In the genomic region with DNA sequence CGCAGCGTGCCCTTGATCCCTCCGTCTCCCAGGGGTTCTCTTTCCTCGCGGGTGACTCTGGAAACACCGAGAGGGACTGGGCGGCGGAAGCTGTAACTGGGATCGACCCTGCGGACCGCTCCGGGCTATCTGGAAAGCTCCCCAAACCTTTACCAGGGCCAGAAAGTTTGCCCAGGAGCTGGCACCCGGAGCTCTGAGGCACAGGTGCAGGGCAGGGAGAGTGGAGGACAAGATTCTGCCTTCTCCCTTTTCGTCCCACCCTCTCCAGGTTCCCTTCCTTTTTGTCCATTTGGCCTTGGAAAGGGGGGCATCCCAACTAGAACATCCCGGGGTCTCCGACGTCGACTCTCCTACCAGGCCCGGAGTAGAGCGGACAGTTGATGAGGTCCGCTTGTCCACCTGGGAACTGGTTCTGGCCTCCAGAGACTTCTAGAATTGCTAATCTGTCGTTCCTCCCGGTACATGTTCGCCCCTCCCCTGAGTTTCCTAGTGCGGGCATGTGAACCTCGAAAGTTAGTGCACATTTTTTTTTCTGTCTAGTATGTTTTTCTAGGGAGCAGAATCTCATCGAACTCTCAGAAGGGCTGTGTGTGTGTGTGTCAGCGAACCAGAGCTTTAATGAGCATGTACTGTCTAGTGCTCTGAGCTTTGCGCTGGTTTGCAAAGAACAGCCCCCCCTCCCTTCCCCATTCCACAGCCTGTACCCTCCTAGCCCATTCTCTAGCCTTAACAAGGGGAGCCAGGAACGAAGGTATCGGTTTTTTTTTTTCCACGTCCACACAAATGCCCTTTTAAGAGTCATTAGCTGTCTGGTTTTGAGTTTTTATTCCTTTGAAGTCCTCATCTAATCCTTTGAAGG, we compare ENCODE assay signal across 8 mouse cellular contexts. TPM values are rescaled to one million over a fixed set of nuclear protein-coding genes. Genes with fewer than 3 reads are reported as not detected.
DNase-seq lines count a peak whose midpoint lies in the region; ATAC-seq and TF ChIP-seq lines count a peak whose summit lies in the region.

No protein-coding gene starts in this region.

- H3K79me2 ChIP-seq in heart, adult 2 months (replicated peaks; ENCODE audit: control insufficient read depth, insufficient read depth, low read length) = no peaks in the 10 kb centered on the region

- H3K27ac ChIP-seq in heart, adult 2 months = peak overlapping the region; percentile 94
- H3K27ac ChIP-seq in liver, embryonic 11.5 days (ENCODE audit: low read depth, low read length) = peak overlapping the region; percentile 93
- H3K27ac ChIP-seq in small intestine, adult 2 months (ENCODE audit: insufficient read depth, low read depth, low read length) = 0 out of 2 replicates have a peak overlapping the region, but pooled peaks have one; percentile 2

- 0 out of 2 replicates have a peak, but pooled peaks cover 2% of the 10 kb centered on the region for H3K36me3 ChIP-seq in heart, adult 2 months (ENCODE audit: control insufficient read depth, insufficient read depth, low read length)
- peaks cover 13% of the 10 kb centered on the region for H3K36me3 ChIP-seq in liver, embryonic 11.5 days (ENCODE audit: control insufficient read depth, insufficient read depth, low read length)
- H3K36me3 ChIP-seq in small intestine, adult 2 months (ENCODE audit: control insufficient read depth, insufficient read depth, low read length) = no peaks in the 10 kb centered on the region

- no peaks in the 10 kb centered on the region for H3K27me3 ChIP-seq in heart, adult 2 months (ENCODE audit: control insufficient read depth, insufficient read depth, low read length)
- H3K27me3 ChIP-seq in liver, embryonic 11.5 days (replicated peaks; ENCODE audit: control insufficient read depth, insufficient read depth, low read length) = peaks cover 3% of the 10 kb centered on the region; the same call in 1 of the 2 replicates
- peaks cover 26% of the 10 kb centered on the region for H3K27me3 ChIP-seq in small intestine, adult 2 months (ENCODE audit: control insufficient read depth, insufficient read depth, low read length)

- 10% methylated on average over 32 of the region's 32 CpGs for WGBS in heart, adult 2 months
- 2% methylated on average over 32 of the region's 32 CpGs for WGBS in liver, embryonic 11.5 days
- WGBS in small intestine, adult 2 months = 6% methylated on average over 32 of the region's 32 CpGs

- TF ChIP-seq POLR2A in heart, adult 2 months (IDR thresholded peaks at IDR 0.05; ENCODE audit: insufficient read depth, low read depth, low read length) = no peak
- no peak for TF ChIP-seq POLR2A in small intestine, adult 2 months (IDR thresholded peaks at IDR 0.05; ENCODE audit: low read depth, low read length)

- ATAC-seq in liver, embryonic 11.5 days (replicated peaks; ENCODE audit: low FRiP score) = no peak
- no peak for ATAC-seq in inflammation-experienced regulatory T-cells, adult 6 months

- TF ChIP-seq CTCF in heart, adult 2 months (IDR thresholded peaks at IDR 0.05) = no peak
- no peak for TF ChIP-seq CTCF in small intestine, adult 2 months (IDR thresholded peaks at IDR 0.05; ENCODE audit: extremely low read depth, insufficient read length, insufficient replicate concordance, low read depth, low read length)

- peaks cover 1% of the 10 kb centered on the region; the same call in 1 of the 2 replicates for H3K4me1 ChIP-seq in heart, adult 2 months (ENCODE audit: control insufficient read depth, insufficient read depth, low read length)
- H3K4me1 ChIP-seq in liver, embryonic 11.5 days (replicated peaks; ENCODE audit: control insufficient read depth, insufficient read depth, low read length) = peaks cover 21% of the 10 kb centered on the region
- H3K4me1 ChIP-seq in small intestine, adult 2 months (ENCODE audit: control insufficient read depth, insufficient read depth, insufficient read length, low read length) = peaks cover 6% of the 10 kb centered on the region; the same call in 1 of the 2 replicates

- H3K4me2 ChIP-seq in liver, embryonic 11.5 days = peak overlapping the region; percentile 83

- intact Hi-C loops in heart, adult 2 months (cut with DNase I) = loop anchor here (5.0 to 10.0 kb wide), 2 partner anchors 174 to 406 kb away; partner anchors contain the start of genes Abtb2 and Caprin1
- intact Hi-C loops in heart, postnatal 10 days (cut with DNase I) = loop anchor here (1.0 to 2.0 kb wide), 3 partner anchors 68 to 98 kb away; no protein-coding TSS in a partner anchor

- DNase-seq in heart, adult 2 months = peak; percentile 31 to 47
- DNase-seq in heart, postnatal 4 days = no peak
- DNase-seq in embryo, embryonic 9.5 days (ENCODE audit: extremely low spot score) = peak; percentile 29
- peak; percentile 17 to 19 for DNase-seq in heart, postnatal 10 days
- DNase-seq in liver, embryonic 11.5 days (ENCODE audit: low spot score) = no peak
- no peak for DNase-seq in cerebellum, postnatal 25 days

- no peak for TF ChIP-seq EP300 in heart, adult 2 months (IDR thresholded peaks at IDR 0.05; ENCODE audit: insufficient read depth, low read depth, low read length)

- H3K4me3 ChIP-seq in heart, adult 2 months = peak overlapping the region; percentile 78
- H3K4me3 ChIP-seq in liver, embryonic 11.5 days (ENCODE audit: low read depth, low read length) = peak overlapping the region; percentile 91
- peak overlapping the region; percentile 91 for H3K4me3 ChIP-seq in small intestine, adult 2 months (ENCODE audit: low read depth, low read length)

- no peaks in the 10 kb centered on the region for H3K9me3 ChIP-seq in liver, embryonic 11.5 days (ENCODE audit: control insufficient read depth, low read length)

- peak overlapping the region; percentile 85 for H3K9ac ChIP-seq in heart, adult 2 months (ENCODE audit: low read depth, low read length)
- H3K9ac ChIP-seq in liver, embryonic 11.5 days (ENCODE audit: low read depth, low read length) = peak overlapping the region; percentile 98

RNA-seq across cellular contexts. Expression of gene Lmo2, which starts 13.2 kb away (rescaled TPM):
- total RNA-seq in heart, adult 2 months (2021) = 10 to 100 TPM; 19.8 to 25.3 TPM
- 17.7 and 19.5 TPM in 2 replicates for polyA plus RNA-seq in heart, adult 2 months (2012; rRNA removed)
- total RNA-seq in heart, postnatal 4 days (2021) = 10 to 100 TPM; 25.0 to 25.4 TPM
- total RNA-seq in heart, postnatal 10 days (2021) = 10 to 100 TPM; 20.8 to 25.1 TPM
- polyA plus RNA-seq in liver, embryonic 11.5 days (2014; fragmentation: Nextera tagmentation; extraction: Ambion mirVana) = 185 and 191 TPM in 2 replicates
- polyA plus RNA-seq in small intestine, adult 2 months (2012; rRNA removed) = 7.5 and 13.1 TPM in 2 replicates
- under 1 TPM; 0.38 to 0.92 (median 0.42) TPM for polyA plus RNA-seq in inflammation-experienced regulatory T-cells, adult 6 months (2017; shearing (Covaris generic))

RNA-seq across cellular contexts. Expression of gene Fbxo3, which starts 56.5 kb away (rescaled TPM):
- total RNA-seq in heart, adult 2 months (2021) = 10 to 100 TPM; 46.8 to 57.1 TPM
- 23.2 and 51.4 TPM in 2 replicates for polyA plus RNA-seq in heart, adult 2 months (2012; rRNA removed)
- 10 to 100 TPM; 42.6 to 46.6 TPM for total RNA-seq in heart, postnatal 4 days (2021)
- 10 to 100 TPM; 47.6 to 53.3 TPM for total RNA-seq in heart, postnatal 10 days (2021)
- 75.0 and 85.9 TPM in 2 replicates for polyA plus RNA-seq in liver, embryonic 11.5 days (2014; fragmentation: Nextera tagmentation; extraction: Ambion mirVana)
- 4.6 and 6.9 TPM in 2 replicates for polyA plus RNA-seq in small intestine, adult 2 months (2012; rRNA removed)
- polyA plus RNA-seq in inflammation-experienced regulatory T-cells, adult 6 months (2017; shearing (Covaris generic)) = 10 to 100 TPM; 32.6 to 50.3 (median 40.2) TPM

RNA-seq across cellular contexts. Expression of gene 4931422A03Rik, which starts 57.1 kb away (rescaled TPM):
- not detected for total RNA-seq in heart, adult 2 months (2021)
- polyA plus RNA-seq in heart, adult 2 months (2012; rRNA removed) = not detected in 2 replicates
- total RNA-seq in heart, postnatal 4 days (2021) = not detected
- total RNA-seq in heart, postnatal 10 days (2021) = not detected
- polyA plus RNA-seq in liver, embryonic 11.5 days (2014; fragmentation: Nextera tagmentation; extraction: Ambion mirVana) = 3.2 and 3.5 TPM in 2 replicates
- not detected in 2 replicates for polyA plus RNA-seq in small intestine, adult 2 months (2012; rRNA removed)
- 1 to 10 TPM in 1 of 3 experiments, under 1 TPM in 2; 0.52 to 1.2 (median 0.78) TPM for polyA plus RNA-seq in inflammation-experienced regulatory T-cells, adult 6 months (2017; shearing (Covaris generic))

Comparison
In these comparisons a context has a peak if more than half of its experiments do, and no peak if none do; other contexts are left out.
1. DNase-seq: peak in heart, adult 2 months (2 of 2), embryo, embryonic 9.5 days (single experiment) and heart, postnatal 10 days (2 of 2); none in heart, postnatal 4 days (single experiment), liver, embryonic 11.5 days (single experiment) and cerebellum, postnatal 25 days (0 of 2).
2. H3K27ac ChIP-seq: peak in every context shown above with its lines; median percentile 94 in heart, adult 2 months; 93 in liver, embryonic 11.5 days; 2 in small intestine, adult 2 months.
3. Peak in every context shown above with its lines, with median percentiles within 50 percentile points of each other: H3K4me3 ChIP-seq.